Mouse (Mus musculus) pancreas, adult 10 weeks (tissue): ENCODE measurements around the gene Msgn1. TPM values are rescaled to one million over a fixed set of nuclear protein-coding genes. Genes with fewer than 3 reads are reported as not detected.

Experiments
- polyA plus RNA-seq: library from polyadenylated mRNA; stranded (reverse); fragments of 350-450 nt; fragmentation: Illumina TruSeq; extraction: RNeasy Lipid Tissue Mini Kit (QIAGEN cat#74804); gene quantifications from one replicate; pipeline ENCODE4 v1.2.3, GENCODE M21; 2015; ENCODE audit warnings: low read depth, low replicate concordance; ENCODE audit not compliant: insufficient read depth

Gene Msgn1
- polyA plus RNA-seq, result not detected

DNA sequence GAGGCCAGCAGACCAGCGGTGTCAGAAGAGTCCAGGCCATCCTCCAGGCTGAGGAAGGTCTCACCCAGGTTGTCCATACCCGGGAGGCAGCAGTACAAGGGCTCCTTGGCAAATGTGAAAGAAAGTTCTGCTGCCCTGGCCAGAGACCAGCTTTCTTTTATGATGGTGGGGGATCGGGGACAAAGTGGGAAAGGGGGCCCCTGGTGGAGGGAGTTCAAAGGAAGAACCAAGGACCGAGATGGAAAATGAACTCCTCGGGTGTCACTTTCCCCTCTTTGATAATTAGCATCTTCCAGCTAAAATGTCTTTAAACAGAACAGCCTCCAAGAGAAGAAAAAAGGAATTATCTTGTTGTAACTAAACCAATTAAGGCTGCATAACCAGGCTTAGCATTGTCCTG is at the start of gene Msgn1:
Gene Msgn1, minus strand, starts transcription at position 101 of the 400 bp plus-strand sequence.

Other genes starting within 250 kb of the Msgn1 start
- 0.57 TPM for gene Kcns3, start 57.9 kb downstream of the Msgn1 start, polyA plus RNA-seq
- not detected for gene Gen1, start 56.8 kb upstream of the Msgn1 start, polyA plus RNA-seq
- gene Smc6, start 56.9 kb upstream of the Msgn1 start, polyA plus RNA-seq, result 5.7 TPM
- gene Vsnl1, start 227.6 kb upstream of the Msgn1 start, polyA plus RNA-seq, result 0.87 TPM
- not detected for gene Rad51ap2, start 247.1 kb upstream of the Msgn1 start, polyA plus RNA-seq